Mouse (Mus musculus): ENCODE measurements around the gene Tmem245. TPM values are rescaled to one million over a fixed set of nuclear protein-coding genes. Genes with fewer than 3 reads are reported as not detected.
"Not testable (repeated sequence)": the region's sequence is repeated elsewhere in the genome, so short reads cannot be mapped to it uniquely, and the experiment has no call there.

Gene Tmem245
- polyA plus RNA-seq, 2 experiments: 1.4 to 2.0 TPM

GRCm38 (mm10) chr4:56880036-56880703, 67.1 kb downstream of the Tmem245 start:
- Histone ChIP-seq H3K4me2 (ENCODE audit: low read depth) (no peak overlapping the region), H3K9me3 (ENCODE audit: control insufficient read depth, low read length) (no peaks in the 10 kb centered on the region), H3K4me3 (ENCODE audit: insufficient read depth in 1 of 2, low read depth in 2 of 2, low read length in 2 of 2) (no peak overlapping the region), H3K36me3 (replicated peaks; ENCODE audit: control insufficient read depth, insufficient read depth, low read depth) (peaks cover 3% of the 10 kb centered on the region), H3K27me3 (ENCODE audit: control insufficient read depth, insufficient read depth, low read length) (no peaks in the 10 kb centered on the region), H3K27ac (no peak overlapping the region), H3K4me1 (replicated peaks; ENCODE audit: control insufficient read depth in 2 of 2, insufficient read depth in 2 of 2, low read length in 1 of 2) (no peaks in the 10 kb centered on the region), H3K9ac (replicated peaks) (no peak overlapping the region)
- DNase-seq (ENCODE audit: low read depth in 3 of 3, low spot score in 3 of 3) (no peak), ATAC-seq (ENCODE audit: insufficient read depth) (no peak)
- TF ChIP-seq EP300 (IDR thresholded peaks at IDR 0.05; ENCODE audit: low read depth) (no peak), CTCF (IDR thresholded peaks at IDR 0.05; ENCODE audit: low read depth) (no peak)
- 73% methylated on average over 11 of the region's 11 CpGs for WGBS (ENCODE audit: insufficient replicate concordance)

- WGBS (ENCODE audit: insufficient replicate concordance): 90% methylated on average over 7 of the region's 7 CpGs
- no peak overlapping the region for H3K9ac ChIP-seq (replicated peaks)
Observed at GRCm38 (mm10) chr4:56878971-56879370, 68.3 kb downstream of the Tmem245 start.

GRCm38 (mm10) chr4:56870541-56870940, 76.7 kb downstream of the Tmem245 start:
- not testable (repeated sequence) for H3K4me3 ChIP-seq (ENCODE audit: insufficient read depth in 1 of 2, low read depth in 2 of 2, low read length in 2 of 2); ATAC-seq (ENCODE audit: insufficient read depth); H3K27ac ChIP-seq; DNase-seq (ENCODE audit: low read depth in 3 of 3, low spot score in 3 of 3); H3K4me1 ChIP-seq (replicated peaks; ENCODE audit: control insufficient read depth in 2 of 2, insufficient read depth in 2 of 2, low read length in 1 of 2); H3K27me3 ChIP-seq (ENCODE audit: control insufficient read depth, insufficient read depth, low read length); H3K9me3 ChIP-seq (ENCODE audit: control insufficient read depth, low read length); H3K4me2 ChIP-seq (ENCODE audit: low read depth); H3K36me3 ChIP-seq (replicated peaks; ENCODE audit: control insufficient read depth, insufficient read depth, low read depth); H3K9ac ChIP-seq (replicated peaks)
- 82% methylated on average over 11 of the region's 11 CpGs for WGBS (ENCODE audit: insufficient replicate concordance)

More at GRCm38 (mm10) chr4:56878971-56879370, 68.3 kb downstream of the Tmem245 start:
- Histone ChIP-seq H3K4me3 (ENCODE audit: insufficient read depth in 1 of 2, low read depth in 2 of 2, low read length in 2 of 2) (no peak overlapping the region), H3K9me3 (ENCODE audit: control insufficient read depth, low read length) (no peaks in the 10 kb centered on the region), H3K4me2 (ENCODE audit: low read depth) (no peak overlapping the region), H3K4me1 (replicated peaks; ENCODE audit: control insufficient read depth in 2 of 2, insufficient read depth in 2 of 2, low read length in 1 of 2) (no peaks in the 10 kb centered on the region), H3K27me3 (ENCODE audit: control insufficient read depth, insufficient read depth, low read length) (no peaks in the 10 kb centered on the region), H3K27ac (no peak overlapping the region), H3K36me3 (replicated peaks; ENCODE audit: control insufficient read depth, insufficient read depth, low read depth) (peaks cover 3% of the 10 kb centered on the region)
- DNase-seq (ENCODE audit: low read depth in 3 of 3, low spot score in 3 of 3) (no peak), ATAC-seq (ENCODE audit: insufficient read depth) (no peak)
- TF ChIP-seq CTCF (IDR thresholded peaks at IDR 0.05; ENCODE audit: low read depth) (no peak), EP300 (IDR thresholded peaks at IDR 0.05; ENCODE audit: low read depth) (no peak)

GRCm38 (mm10) chr4:56867761-56868160, 79.5 kb downstream of the Tmem245 start:
- no peak for ATAC-seq (ENCODE audit: insufficient read depth)
- Histone ChIP-seq H3K27ac (no peak overlapping the region), H3K4me1 (replicated peaks; ENCODE audit: control insufficient read depth in 2 of 2, insufficient read depth in 2 of 2, low read length in 1 of 2) (peaks cover 10 to 12% of the 10 kb centered on the region in 2 experiments), H3K9me3 (ENCODE audit: control insufficient read depth, low read length) (no peaks in the 10 kb centered on the region), H3K9ac (replicated peaks) (no peak overlapping the region), H3K27me3 (ENCODE audit: control insufficient read depth, insufficient read depth, low read length) (no peaks in the 10 kb centered on the region), H3K4me3 (ENCODE audit: insufficient read depth in 1 of 2, low read depth in 2 of 2, low read length in 2 of 2) (no peak overlapping the region), H3K4me2 (ENCODE audit: low read depth) (no peak overlapping the region), H3K36me3 (replicated peaks; ENCODE audit: control insufficient read depth, insufficient read depth, low read depth) (no peaks in the 10 kb centered on the region)
- WGBS (ENCODE audit: insufficient replicate concordance): 66% methylated on average over 5 of the region's 5 CpGs
- no peak for DNase-seq (ENCODE audit: low read depth in 3 of 3, low spot score in 3 of 3)
- TF ChIP-seq EP300 (IDR thresholded peaks at IDR 0.05; ENCODE audit: low read depth) (no peak), CTCF (IDR thresholded peaks at IDR 0.05; ENCODE audit: low read depth) (no peak)

- ATAC-seq (ENCODE audit: insufficient read depth) (no peak), DNase-seq (ENCODE audit: low read depth in 3 of 3, low spot score in 3 of 3) (no peak)
- no peak overlapping the region for H3K4me3 ChIP-seq (ENCODE audit: insufficient read depth in 1 of 2, low read depth in 2 of 2, low read length in 2 of 2)
- H3K4me1 ChIP-seq (replicated peaks; ENCODE audit: control insufficient read depth in 2 of 2, insufficient read depth in 2 of 2, low read length in 1 of 2): peaks cover 15 to 21% of the 10 kb centered on the region in 2 experiments
- H3K27me3 ChIP-seq (ENCODE audit: control insufficient read depth, insufficient read depth, low read length): no peaks in the 10 kb centered on the region
- no peak for TF ChIP-seq EP300 (IDR thresholded peaks at IDR 0.05; ENCODE audit: low read depth)
- TF ChIP-seq CTCF (IDR thresholded peaks at IDR 0.05; ENCODE audit: low read depth): no peak
- no peak overlapping the region for H3K9ac ChIP-seq (replicated peaks)
- H3K27ac ChIP-seq: no peak overlapping the region
- no peak overlapping the region for H3K4me2 ChIP-seq (ENCODE audit: low read depth)
- 74% methylated on average over 4 of the region's 4 CpGs for WGBS (ENCODE audit: insufficient replicate concordance)
- H3K36me3 ChIP-seq (replicated peaks; ENCODE audit: control insufficient read depth, insufficient read depth, low read depth): no peaks in the 10 kb centered on the region
- no peaks in the 10 kb centered on the region for H3K9me3 ChIP-seq (ENCODE audit: control insufficient read depth, low read length)
Observed at GRCm38 (mm10) chr4:56865971-56866370, 81.3 kb downstream of the Tmem245 start.
